Mouse (Mus musculus) stomach, adult 2 months (tissue): ENCODE results near the gene Svs3b. TPM values are rescaled to one million over a fixed set of nuclear protein-coding genes. Genes with fewer than 3 reads are reported as not detected.

Experiments used
- polyA plus RNA-seq: library from polyadenylated mRNA; depleted of rRNA; stranded (reverse); fragments of >200 nt; gene quantifications from 2 replicates; pipeline ENCODE4 v1.2.3, GENCODE M21; 2012; rRNA removed

Svs3b gene
- not detected in 2 replicates for polyA plus RNA-seq

GRCm38 (mm10) chr2:164256540-164256939 lies at the start of gene Svs3b:
TSS of gene Svs3b (minus strand) at chr2:164256640.

GRCm38 (mm10) chr2:164288968-164289367 lies 32.5 kb upstream of the Svs3b start, which contains the start of gene Svs3a:
TSS of gene Svs3a (plus strand) at chr2:164289268.

GRCm38 (mm10) chr2:164278359-164278758 lies 21.9 kb upstream of the Svs3b start, which contains the start of gene Svs4:
TSS of gene Svs4 (minus strand) at chr2:164278459.

GRCm38 (mm10) chr2:164238366-164238765 lies 18.1 kb downstream of the Svs3b start, which contains the start of gene Svs2:
TSS of gene Svs2 (minus strand) at chr2:164238466.

GRCm38 (mm10) chr2:164221522-164221921 lies 34.9 kb downstream of the Svs3b start, which contains the start of gene Wfdc15b:
TSS of gene Wfdc15b (minus strand) at chr2:164221660.

Other genes with a start within 250 kb of the Svs3b start
- gene Pabpc1l, start 231.2 kb downstream of the Svs3b start, polyA plus RNA-seq = 0.06 and 0.25 TPM in 2 replicates
- 3.3 and 3.8 TPM in 2 replicates for gene Stk4, start 186.3 kb downstream of the Svs3b start, polyA plus RNA-seq
- gene Tomm34, start 185.5 kb downstream of the Svs3b start, polyA plus RNA-seq = 24.2 and 26.3 TPM in 2 replicates
- 0.08 and 0.40 TPM in 2 replicates for gene Kcns1, start 85.5 kb downstream of the Svs3b start, polyA plus RNA-seq
- 10.8 and 14.8 TPM in 2 replicates for gene Wfdc5, start 73.9 kb downstream of the Svs3b start, polyA plus RNA-seq
- gene Wfdc12, start 66.0 kb downstream of the Svs3b start, polyA plus RNA-seq = 2.2 and 4.7 TPM in 2 replicates
- not detected in 2 replicates for gene Wfdc15a, start 56.5 kb downstream of the Svs3b start, polyA plus RNA-seq
- gene Wfdc15b, start 35.0 kb downstream of the Svs3b start, polyA plus RNA-seq = 1.7 TPM in 1 of 2 replicates, not detected in the other
- gene Svs2, start 18.2 kb downstream of the Svs3b start, polyA plus RNA-seq = not detected in 2 replicates
- gene Svs4, start 21.8 kb upstream of the Svs3b start, polyA plus RNA-seq = not detected in 2 replicates
- gene Svs3a, start 32.6 kb upstream of the Svs3b start, polyA plus RNA-seq = not detected in 2 replicates
- gene Svs6, start 60.1 kb upstream of the Svs3b start, polyA plus RNA-seq = not detected in 2 replicates
- gene Svs5, start 76.1 kb upstream of the Svs3b start, polyA plus RNA-seq = not detected in 2 replicates
- 82.6 and 153 TPM in 2 replicates for gene Slpi, start 132.5 kb upstream of the Svs3b start, polyA plus RNA-seq
- gene Rbpjl, start 146.5 kb upstream of the Svs3b start, polyA plus RNA-seq = 3.5 and 6.9 TPM in 2 replicates
- gene Matn4, start 148.5 kb upstream of the Svs3b start, polyA plus RNA-seq = 0.78 and 1.2 TPM in 2 replicates
- 34.9 and 37.0 TPM in 2 replicates for gene Sdc4, start 187.2 kb upstream of the Svs3b start, polyA plus RNA-seq
- gene Sys1, start 200.3 kb upstream of the Svs3b start, polyA plus RNA-seq = 71.4 and 132 TPM in 2 replicates
- gene Gm20458, start 204.3 kb upstream of the Svs3b start, polyA plus RNA-seq = 31.3 and 46.5 TPM in 2 replicates
- gene Trp53tg5, start 217.1 kb upstream of the Svs3b start, polyA plus RNA-seq = not detected in 2 replicates
- gene Dbndd2, start 229.5 kb upstream of the Svs3b start, polyA plus RNA-seq = 27.2 and 65.5 TPM in 2 replicates
- 90.3 and 138 TPM in 2 replicates for gene Pigt, start 240.9 kb upstream of the Svs3b start, polyA plus RNA-seq